Mouse (Mus musculus): ENCODE data around the gene Mbnl1. TPM values are rescaled to one million over a fixed set of nuclear protein-coding genes. Genes with fewer than 3 reads are reported as not detected.
A peak's percentile ranks its signal among the peaks of the same experiment; 100 is the strongest.

The Mbnl1 gene
- polyA plus RNA-seq, 1 experiment = 131 TPM

DNA sequence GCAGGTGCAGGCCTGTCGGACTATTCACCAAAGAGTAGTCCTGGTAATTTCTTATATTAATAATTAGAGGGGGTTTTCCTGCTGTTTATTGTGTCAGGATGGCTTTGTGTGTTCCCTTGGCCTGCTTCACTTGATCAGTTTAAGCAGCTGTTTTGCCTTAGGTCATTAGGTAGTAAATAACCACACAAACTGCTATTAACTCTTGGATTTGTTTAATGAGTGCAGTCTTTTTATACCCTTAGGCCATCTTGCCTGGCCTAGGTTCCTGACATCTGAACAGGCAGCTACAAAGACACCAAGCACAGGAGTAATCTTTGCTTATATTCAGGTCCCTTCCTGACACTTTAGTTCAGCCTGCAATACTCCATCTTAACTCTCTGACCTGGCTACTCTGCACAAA lies 110.0 kb downstream of the Mbnl1 start:
- 89% methylated on average over 1 of the region's 1 CpGs for WGBS
- no peak for TF ChIP-seq POLR2A (IDR thresholded peaks at IDR 0.05; ENCODE audit: borderline replicate concordance, control insufficient read depth, low read depth, low read length)
- TF ChIP-seq CTCF (IDR thresholded peaks at IDR 0.05; ENCODE audit: control insufficient read depth, insufficient read depth, low read length) = no peak
- no peak overlapping the region for H3K27ac ChIP-seq (ENCODE audit: control insufficient read depth, insufficient read depth, low read depth, low read length, poor library complexity)
- no peak overlapping the region for H3K4me3 ChIP-seq (replicated peaks; ENCODE audit: control insufficient read depth, low read depth, low read length)
- peaks cover 5% of the 10 kb centered on the region for H3K4me1 ChIP-seq (ENCODE audit: control insufficient read depth, insufficient read depth, low read length)

- TF ChIP-seq POLR2A (IDR thresholded peaks at IDR 0.05; ENCODE audit: borderline replicate concordance, control insufficient read depth, low read depth, low read length) = no peak
- no peak for TF ChIP-seq CTCF (IDR thresholded peaks at IDR 0.05; ENCODE audit: control insufficient read depth, insufficient read depth, low read length)
- 70% methylated on average over 3 of the region's 3 CpGs for WGBS
- H3K4me1 ChIP-seq (ENCODE audit: control insufficient read depth, insufficient read depth, low read length) = peaks cover 5% of the 10 kb centered on the region
- no peak overlapping the region for H3K27ac ChIP-seq (ENCODE audit: control insufficient read depth, insufficient read depth, low read depth, low read length, poor library complexity)
- no peak overlapping the region for H3K4me3 ChIP-seq (replicated peaks; ENCODE audit: control insufficient read depth, low read depth, low read length)
These were observed 112.1 kb downstream of the Mbnl1 start for GRCm38 (mm10) chr3:60584704-60585103.

DNA sequence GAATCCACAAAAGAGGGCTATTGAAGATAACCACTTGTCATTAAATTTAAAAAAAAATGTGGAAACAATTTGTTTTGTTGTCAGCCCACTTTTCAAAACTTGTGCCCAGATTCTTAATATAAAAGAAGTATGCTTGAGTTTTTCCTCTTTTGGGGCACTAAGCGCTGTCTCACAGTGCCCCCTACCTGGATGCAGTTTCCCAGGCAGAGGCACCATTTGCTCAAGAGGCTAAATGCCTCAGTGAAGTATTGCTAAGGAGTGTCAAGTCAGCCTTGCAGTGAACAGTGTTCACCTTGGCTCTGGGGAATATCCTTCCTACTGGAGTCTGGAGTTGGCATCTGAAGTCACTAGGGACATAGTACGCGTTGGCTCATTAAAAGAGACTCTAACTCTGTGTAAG lies 113.4 kb downstream of the Mbnl1 start:
- H3K4me1 ChIP-seq (ENCODE audit: control insufficient read depth, insufficient read depth, low read length) = no peaks in the 10 kb centered on the region; the same call in 1 of the 2 replicates
- no peak for TF ChIP-seq POLR2A (IDR thresholded peaks at IDR 0.05; ENCODE audit: borderline replicate concordance, control insufficient read depth, low read depth, low read length)
- peak; percentile 17; the same call in 1 of the 2 replicates for TF ChIP-seq CTCF (IDR thresholded peaks at IDR 0.05; ENCODE audit: control insufficient read depth, insufficient read depth, low read length)
- 90% methylated on average over 3 of the region's 3 CpGs for WGBS

DNA sequence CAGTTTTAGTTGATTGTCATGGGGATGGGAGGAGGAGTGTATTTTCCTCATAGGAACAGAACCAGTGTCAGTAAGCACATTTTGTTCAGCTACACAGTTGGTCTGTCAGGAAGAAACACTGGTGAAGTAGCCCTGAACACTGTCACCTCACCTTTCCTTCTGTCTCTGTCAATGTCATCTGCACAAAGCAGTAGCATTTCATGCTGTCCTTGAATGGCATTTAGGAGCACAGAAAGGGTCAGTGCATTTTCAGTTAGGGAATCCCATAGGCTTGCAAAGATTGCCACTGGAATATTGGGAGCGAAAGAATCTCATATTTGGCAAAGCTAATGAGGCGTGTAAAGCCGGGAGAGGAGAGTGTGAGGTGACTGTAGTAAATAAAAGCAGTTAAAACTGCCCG lies 114.5 kb downstream of the Mbnl1 start:
- TF ChIP-seq CTCF (IDR thresholded peaks at IDR 0.05; ENCODE audit: control insufficient read depth, insufficient read depth, low read length) (no peak), POLR2A (IDR thresholded peaks at IDR 0.05; ENCODE audit: borderline replicate concordance, control insufficient read depth, low read depth, low read length) (no peak)
- Histone ChIP-seq H3K4me1 (ENCODE audit: control insufficient read depth, insufficient read depth, low read length) (no peaks in the 10 kb centered on the region; the same call in 1 of the 2 replicates), H3K27ac (ENCODE audit: control insufficient read depth, insufficient read depth, low read depth, low read length, poor library complexity) (no peak overlapping the region), H3K4me3 (replicated peaks; ENCODE audit: control insufficient read depth, low read depth, low read length) (no peak overlapping the region)
- WGBS = 88% methylated on average over 4 of the region's 4 CpGs

More for the DNA sequence above, 113.4 kb downstream of the Mbnl1 start:
- Histone ChIP-seq H3K27ac (ENCODE audit: control insufficient read depth, insufficient read depth, low read depth, low read length, poor library complexity) (no peak overlapping the region), H3K4me3 (replicated peaks; ENCODE audit: control insufficient read depth, low read depth, low read length) (no peak overlapping the region)

DNA sequence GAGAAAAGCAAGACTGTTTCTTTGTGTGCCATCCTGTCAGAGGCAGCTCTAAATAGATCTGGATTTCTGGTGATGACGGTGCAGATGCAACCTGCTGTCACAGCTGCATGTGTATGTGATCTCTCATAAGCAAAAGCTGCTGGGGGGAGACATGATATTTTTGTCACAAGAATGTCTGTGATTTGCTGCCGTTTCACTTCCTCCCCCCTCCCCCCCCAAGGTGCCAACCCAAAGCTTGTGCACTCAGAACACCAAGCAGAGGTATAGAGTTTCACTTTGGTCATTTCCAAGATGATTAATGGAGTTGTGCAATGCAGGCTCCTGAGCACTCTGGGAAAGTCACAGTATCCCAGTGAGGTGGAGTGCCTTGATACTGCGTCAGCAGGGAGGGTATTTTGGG lies 116.7 kb downstream of the Mbnl1 start:
- Histone ChIP-seq H3K4me1 (ENCODE audit: control insufficient read depth, insufficient read depth, low read length) (peaks cover 1% of the 10 kb centered on the region; the same call in 1 of the 2 replicates), H3K27ac (ENCODE audit: control insufficient read depth, insufficient read depth, low read depth, low read length, poor library complexity) (no peak overlapping the region), H3K4me3 (replicated peaks; ENCODE audit: control insufficient read depth, low read depth, low read length) (no peak overlapping the region)
- WGBS = 43% methylated on average over 3 of the region's 3 CpGs
- TF ChIP-seq CTCF (IDR thresholded peaks at IDR 0.05; ENCODE audit: control insufficient read depth, insufficient read depth, low read length) = no peak
- no peak for TF ChIP-seq POLR2A (IDR thresholded peaks at IDR 0.05; ENCODE audit: borderline replicate concordance, control insufficient read depth, low read depth, low read length)

DNA sequence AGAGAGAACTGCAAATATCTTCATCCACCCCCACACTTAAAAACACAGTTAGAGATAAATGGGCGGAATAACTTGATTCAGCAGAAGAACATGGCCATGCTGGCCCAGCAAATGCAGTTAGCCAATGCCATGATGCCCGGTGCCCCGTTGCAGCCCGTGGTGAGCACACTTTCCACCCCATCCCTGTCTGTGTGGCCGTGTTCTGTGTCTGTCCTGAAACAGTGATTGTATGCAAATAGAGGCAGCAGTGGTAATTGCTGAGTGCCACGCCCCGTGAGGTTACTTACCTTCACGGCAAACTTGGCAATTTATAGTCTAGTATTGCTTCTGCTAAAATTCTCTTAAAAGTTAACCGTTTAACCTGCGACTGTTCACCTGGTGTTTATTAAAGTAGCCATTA lies 123.0 kb downstream of the Mbnl1 start:
- Histone ChIP-seq H3K4me3 (replicated peaks; ENCODE audit: control insufficient read depth, low read depth, low read length) (no peak overlapping the region), H3K27ac (ENCODE audit: control insufficient read depth, insufficient read depth, low read depth, low read length, poor library complexity) (no peak overlapping the region), H3K4me1 (ENCODE audit: control insufficient read depth, insufficient read depth, low read length) (peaks cover 1% of the 10 kb centered on the region; the same call in 1 of the 2 replicates)
- 76% methylated on average over 10 of the region's 10 CpGs for WGBS
- TF ChIP-seq CTCF (IDR thresholded peaks at IDR 0.05; ENCODE audit: control insufficient read depth, insufficient read depth, low read length) (no peak), POLR2A (IDR thresholded peaks at IDR 0.05; ENCODE audit: borderline replicate concordance, control insufficient read depth, low read depth, low read length) (no peak)

DNA sequence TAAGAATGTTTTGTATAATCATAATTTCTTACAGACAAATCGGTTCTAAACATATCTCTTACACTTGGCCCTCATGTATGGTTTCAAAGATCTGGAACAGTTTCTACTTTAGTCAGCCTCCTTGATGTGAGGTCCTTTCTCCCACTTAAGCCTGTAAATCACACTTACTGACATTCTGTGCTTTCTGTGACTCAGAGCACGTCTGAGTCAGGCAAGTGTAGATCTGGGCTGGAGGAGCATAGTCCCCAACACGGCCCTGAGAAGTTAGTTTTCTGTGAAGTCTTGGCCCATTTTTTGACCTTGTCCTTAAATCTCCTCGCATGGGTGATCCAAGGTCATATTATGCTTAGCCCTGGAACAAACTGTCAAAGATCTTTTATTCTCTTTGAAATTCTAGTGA lies 124.4 kb downstream of the Mbnl1 start:
- H3K4me1 ChIP-seq (ENCODE audit: control insufficient read depth, insufficient read depth, low read length) = peaks cover 1% of the 10 kb centered on the region; the same call in 1 of the 2 replicates
- WGBS = 77% methylated on average over 4 of the region's 4 CpGs
- no peak overlapping the region for H3K4me3 ChIP-seq (replicated peaks; ENCODE audit: control insufficient read depth, low read depth, low read length)
- H3K27ac ChIP-seq (ENCODE audit: control insufficient read depth, insufficient read depth, low read depth, low read length, poor library complexity) = no peak overlapping the region
- TF ChIP-seq CTCF (IDR thresholded peaks at IDR 0.05; ENCODE audit: control insufficient read depth, insufficient read depth, low read length) = no peak
- no peak for TF ChIP-seq POLR2A (IDR thresholded peaks at IDR 0.05; ENCODE audit: borderline replicate concordance, control insufficient read depth, low read depth, low read length)

DNA sequence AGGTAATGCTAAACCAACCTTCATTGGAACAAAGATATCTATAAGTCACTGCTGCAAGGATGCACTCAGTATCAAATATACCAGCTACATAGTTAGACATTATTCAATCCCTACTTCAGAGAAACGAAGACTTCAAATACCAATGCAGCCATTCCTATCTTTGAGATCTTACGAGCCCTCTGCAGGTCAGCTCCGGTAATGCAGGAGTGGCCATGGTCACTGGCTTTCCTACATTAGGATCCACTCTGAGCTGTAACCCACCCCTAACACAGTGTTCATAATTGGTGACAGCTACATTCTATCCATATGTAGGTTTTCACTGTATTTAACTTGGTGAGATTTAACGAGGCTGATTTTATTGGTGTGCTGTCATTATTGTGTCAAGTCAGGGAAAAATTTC lies 129.1 kb downstream of the Mbnl1 start:
- peaks cover 1% of the 10 kb centered on the region; the same call in 1 of the 2 replicates for H3K4me1 ChIP-seq (ENCODE audit: control insufficient read depth, insufficient read depth, low read length)
- WGBS = 13% methylated on average over 4 of the region's 4 CpGs
- TF ChIP-seq POLR2A (IDR thresholded peaks at IDR 0.05; ENCODE audit: borderline replicate concordance, control insufficient read depth, low read depth, low read length) (no peak), CTCF (IDR thresholded peaks at IDR 0.05; ENCODE audit: control insufficient read depth, insufficient read depth, low read length) (peak; percentile 71)
- H3K4me3 ChIP-seq (replicated peaks; ENCODE audit: control insufficient read depth, low read depth, low read length) = no peak overlapping the region
- H3K27ac ChIP-seq (ENCODE audit: control insufficient read depth, insufficient read depth, low read depth, low read length, poor library complexity) = no peak overlapping the region
